Mouse (Mus musculus) lung, postnatal 4 days (tissue): ENCODE data around the gene Pfn3.
A peak's percentile ranks its signal among the peaks of the same experiment; 100 is the strongest.

ENCODE experiments used
- DNase-seq, 2 experiments: peaks; one replicate each; pipeline ENCODE4 v3.0.0; 2021

Gene Pfn3

DNA sequence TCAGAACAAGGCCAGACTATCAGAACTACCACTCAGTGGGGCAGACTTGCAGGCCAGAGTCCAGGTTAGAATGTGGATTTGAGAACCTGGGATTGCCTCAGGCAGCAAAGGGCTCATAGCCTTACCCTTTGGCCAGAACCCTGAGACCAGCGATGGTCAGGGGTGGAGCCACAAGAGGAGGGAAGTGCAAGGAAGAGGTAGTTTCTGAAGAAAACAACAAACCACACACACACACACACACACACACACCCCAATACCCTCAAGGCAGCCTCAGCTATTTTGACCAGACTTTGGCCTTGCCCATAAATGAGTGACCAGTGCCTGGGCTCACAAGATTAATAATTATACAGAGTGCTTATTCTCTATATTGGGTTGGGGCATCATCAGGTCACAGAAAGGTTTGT lies 23.4 kb downstream of the Pfn3 start:
- DNase-seq: no peak

GRCm38 (mm10) chr13:55390644-55391043 lies 24.4 kb downstream of the Pfn3 start:
- DNase-seq: no peak

GRCm38 (mm10) chr13:55381790-55382189 lies 33.2 kb downstream of the Pfn3 start:
- no peak for DNase-seq

- peak in 1 of 2 experiments; percentile 32 for DNase-seq
Measured at GRCm38 (mm10) chr13:55378907-55379580, 36.0 kb downstream of the Pfn3 start.

- no peak for DNase-seq
Measured at GRCm38 (mm10) chr13:55375877-55376276, 39.2 kb downstream of the Pfn3 start.

GRCm38 (mm10) chr13:55374206-55374924 lies 40.7 kb downstream of the Pfn3 start:
- DNase-seq: no peak

- no peak for DNase-seq
Measured at GRCm38 (mm10) chr13:55371740-55372139, 43.3 kb downstream of the Pfn3 start.

DNA sequence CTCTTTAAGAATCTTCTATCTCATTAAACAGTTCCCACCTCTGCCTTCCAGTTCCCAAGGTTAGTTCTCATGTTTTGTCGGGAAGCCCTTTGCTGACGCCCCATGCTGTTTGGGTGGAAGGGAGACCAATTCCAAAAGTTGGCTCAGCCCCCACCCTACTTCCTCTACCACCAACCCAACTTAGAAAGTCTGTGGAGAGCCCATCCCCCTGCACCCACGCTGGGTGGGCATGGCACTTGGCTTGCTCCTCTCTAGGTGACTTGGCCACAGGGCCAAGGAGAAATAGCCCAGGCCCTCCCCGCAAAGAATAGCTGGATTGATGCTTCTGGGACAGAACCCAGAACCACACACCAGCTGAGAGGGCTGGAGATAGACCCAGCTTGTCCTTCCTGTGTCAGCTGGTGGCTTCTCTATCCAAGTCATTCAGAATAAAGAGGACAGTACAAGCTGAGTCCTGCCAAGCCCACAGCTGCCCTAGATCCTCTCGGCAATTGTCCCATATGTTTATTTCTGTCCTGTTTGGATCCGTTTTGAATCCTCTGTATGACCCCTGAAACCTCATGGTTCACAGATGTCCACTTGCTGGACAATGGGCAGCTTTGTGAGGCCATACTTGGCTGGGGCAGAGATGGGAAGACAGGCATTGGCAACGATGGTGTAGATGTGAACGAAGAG lies 43.9 kb downstream of the Pfn3 start:
- DNase-seq: no peak

DNA sequence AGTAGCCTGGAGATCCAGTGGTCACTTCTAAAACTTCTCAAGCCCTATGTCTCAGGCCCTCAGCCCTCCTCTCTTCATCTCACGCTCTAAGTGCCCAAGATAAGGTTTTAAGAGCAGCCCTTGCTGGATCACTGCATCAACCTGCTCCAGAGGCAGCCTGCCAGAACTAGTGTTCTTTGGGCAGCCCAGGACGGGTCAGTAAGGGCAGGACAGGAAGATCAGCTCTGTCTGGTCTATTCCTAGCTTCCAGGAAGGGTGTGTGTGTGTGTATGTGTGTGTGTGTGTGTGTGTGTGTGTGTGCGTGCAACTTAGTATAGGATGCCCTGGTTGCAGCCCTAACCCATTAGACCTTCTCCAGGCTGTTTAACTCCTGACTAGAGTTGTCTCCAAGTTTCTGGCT lies 44.8 kb downstream of the Pfn3 start:
- DNase-seq: peak; percentile 23 to 37

- peak; percentile 53 to 61 for DNase-seq
Measured at GRCm38 (mm10) chr13:55369531-55370114, 45.4 kb downstream of the Pfn3 start, which contains the start of gene Rgs14. TSS of gene Rgs14 (plus strand) at chr13:55369732.

DNA sequence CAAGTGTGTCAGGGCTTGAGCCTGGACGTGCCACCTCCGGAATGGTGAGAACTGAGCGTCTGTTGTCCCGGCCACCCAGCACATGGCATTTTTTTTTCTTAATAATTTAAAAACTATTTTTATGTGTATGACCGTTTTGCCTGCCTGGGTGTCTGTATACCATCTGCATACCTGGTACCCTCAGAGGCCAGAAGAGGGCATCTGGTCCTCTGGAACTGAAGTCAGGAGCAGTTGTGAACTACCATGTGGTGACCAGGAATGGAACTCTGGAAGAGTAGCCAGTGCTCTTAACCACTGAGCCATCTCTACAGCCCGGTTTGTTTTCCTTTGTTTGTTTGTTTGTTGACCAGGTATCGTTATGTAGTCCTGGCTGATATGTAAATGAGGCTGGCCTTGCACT lies 46.6 kb downstream of the Pfn3 start:
- DNase-seq: no peak
